Mouse (Mus musculus): Measurements from ENCODE around the gene Ppef1. TPM values are rescaled to one million over a fixed set of nuclear protein-coding genes. Genes with fewer than 3 reads are reported as not detected.

Ppef1 gene
- polyA plus RNA-seq, 1 experiment: not detected

Other genes with a start within 250 kb of the Ppef1 start
- 24.8 and 31.7 TPM in 2 replicates for gene Phka2, start 233.6 kb downstream of the Ppef1 start, polyA plus RNA-seq (2012; ENCODE audit: insufficient read depth, insufficient read length, missing spikeins)
- not detected in 2 replicates for gene Rs1, start 32.2 kb upstream of the Ppef1 start, polyA plus RNA-seq (2012; ENCODE audit: insufficient read depth, insufficient read length, missing spikeins)
- gene Gja6, start 171.3 kb upstream of the Ppef1 start, polyA plus RNA-seq (2012; ENCODE audit: insufficient read depth, insufficient read length, missing spikeins): not detected in 2 replicates

All from brown adipose tissue, adult 24 weeks (tissue).